Mouse (Mus musculus): ENCODE measurements around the gene Dnah1. TPM values are rescaled to one million over a fixed set of nuclear protein-coding genes. Genes with fewer than 3 reads are reported as not detected.

Dnah1 gene
- total RNA-seq, 2 experiments from 2014 or later: 0.99 to 1.2 TPM

DNA sequence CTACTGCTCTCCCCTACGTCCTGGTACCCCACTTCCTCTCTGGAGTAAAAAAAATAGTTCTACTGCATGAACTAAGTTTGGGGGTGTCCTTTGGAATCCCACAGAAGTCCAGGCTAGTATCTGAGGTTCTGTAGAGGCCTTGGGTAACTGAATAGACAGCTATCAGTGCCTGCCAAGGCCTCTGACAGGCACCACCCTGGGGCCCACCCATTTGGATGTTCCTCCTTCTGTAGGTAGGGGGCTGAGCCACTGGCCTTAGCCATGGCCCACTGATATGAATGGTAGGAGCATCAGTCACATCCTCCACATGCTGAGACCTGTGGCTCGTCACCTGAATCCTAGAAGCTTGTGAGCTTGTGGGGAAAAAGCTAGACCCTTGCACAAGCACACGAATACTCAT, 5.9 kb downstream of the Dnah1 start:
- no peak for DNase-seq

DNA sequence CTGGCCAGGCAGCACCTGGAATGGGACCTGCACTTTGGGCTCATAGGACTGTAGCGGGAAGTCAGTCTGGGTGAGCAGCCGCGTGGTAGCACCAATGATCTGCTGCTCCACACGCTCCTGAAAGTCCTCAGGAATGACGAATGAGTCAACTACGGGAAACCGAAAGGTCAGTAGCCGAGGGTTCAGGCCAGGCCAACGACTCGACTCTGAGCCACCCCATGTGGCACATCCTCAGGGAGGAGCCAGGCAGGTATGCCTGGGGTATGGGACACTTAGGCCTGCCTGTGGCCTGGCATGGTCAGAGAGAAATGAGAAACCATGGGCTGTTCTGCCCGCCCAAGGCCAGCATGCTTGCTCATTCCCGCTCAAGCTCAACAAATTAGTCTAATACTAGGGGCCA, 7.1 kb downstream of the Dnah1 start:
- DNase-seq: peak; percentile 26

DNA sequence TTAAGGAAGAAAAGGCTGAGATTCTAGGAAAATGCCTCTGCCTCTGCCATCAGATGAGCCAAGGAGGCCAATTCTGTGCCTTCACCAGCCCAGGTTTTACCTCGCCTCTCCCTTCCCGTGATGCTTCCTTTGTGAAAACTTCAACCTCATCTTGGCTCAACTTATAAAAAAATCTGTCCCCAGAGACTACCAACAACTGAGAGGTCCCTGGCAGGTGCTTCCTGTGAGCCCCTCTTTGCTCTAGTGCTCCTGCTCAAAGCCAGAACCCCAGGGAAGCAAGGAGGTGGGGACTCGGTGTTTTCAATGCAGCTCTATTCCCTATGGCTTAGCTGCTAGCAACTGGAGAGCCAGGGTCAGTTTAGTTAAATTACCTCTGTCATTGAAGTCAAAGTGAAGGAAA, 10.5 kb downstream of the Dnah1 start:
- DNase-seq: no peak

DNA sequence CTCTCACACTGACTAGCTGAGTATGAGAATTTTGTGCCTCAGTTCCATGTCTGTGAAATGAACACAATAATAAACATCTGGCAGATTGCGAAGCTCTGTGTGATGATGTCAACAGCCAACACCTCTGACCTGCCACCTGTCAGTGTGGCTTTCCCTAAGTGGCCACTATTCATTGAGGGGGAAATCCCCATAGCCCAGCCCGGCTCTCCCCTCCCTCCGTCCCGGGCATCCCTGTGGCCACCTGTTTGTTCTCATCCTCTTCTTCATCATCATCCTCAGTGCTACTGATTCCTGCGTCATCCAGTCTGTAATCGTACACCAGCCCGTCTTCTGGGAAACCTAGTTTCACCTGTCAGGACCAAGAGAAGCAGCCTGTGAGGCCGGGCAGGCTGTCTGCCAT, 38.0 kb downstream of the Dnah1 start:
- DNase-seq: no peak

DNA sequence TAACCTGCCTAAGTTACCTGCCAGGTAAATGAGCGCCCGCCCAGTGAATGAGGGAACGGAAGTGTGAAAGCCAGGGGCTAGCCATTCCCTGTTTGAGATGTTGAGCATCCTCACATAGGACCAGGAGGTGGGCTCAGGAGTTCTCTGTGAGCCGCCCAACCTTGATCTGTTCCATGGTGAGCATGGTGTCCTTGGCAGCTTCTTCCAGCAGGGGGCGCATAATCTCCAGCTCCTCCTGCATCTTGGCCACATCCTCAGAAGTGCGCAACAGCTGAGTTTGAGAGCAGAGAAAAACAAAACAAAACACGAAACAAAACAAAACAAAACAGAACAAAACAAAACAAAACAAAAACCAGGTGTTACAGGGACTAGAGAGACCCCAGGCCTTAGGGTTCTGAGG, 51.5 kb downstream of the Dnah1 start:
- DNase-seq: peak; percentile 89

DNA sequence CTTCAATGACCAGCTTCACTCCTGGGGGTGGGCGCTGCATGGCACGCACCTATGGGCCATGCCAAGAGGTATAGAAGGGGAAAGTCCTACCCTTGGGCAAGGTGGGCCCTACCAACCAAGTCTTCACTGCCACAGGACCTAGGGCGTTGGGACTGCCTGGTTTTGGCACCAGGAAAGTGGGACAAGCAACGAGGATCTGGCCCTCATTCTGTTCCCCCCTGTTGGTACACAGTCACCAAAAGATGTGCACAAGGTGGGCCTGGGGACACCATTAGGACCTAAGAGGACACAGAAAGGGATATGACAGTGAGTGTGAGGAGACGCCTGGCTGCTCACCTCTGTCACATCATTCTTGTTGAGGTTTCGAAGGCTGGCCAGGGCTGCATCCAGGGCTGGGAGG, 52.6 kb downstream of the Dnah1 start:
- DNase-seq: no peak

DNA sequence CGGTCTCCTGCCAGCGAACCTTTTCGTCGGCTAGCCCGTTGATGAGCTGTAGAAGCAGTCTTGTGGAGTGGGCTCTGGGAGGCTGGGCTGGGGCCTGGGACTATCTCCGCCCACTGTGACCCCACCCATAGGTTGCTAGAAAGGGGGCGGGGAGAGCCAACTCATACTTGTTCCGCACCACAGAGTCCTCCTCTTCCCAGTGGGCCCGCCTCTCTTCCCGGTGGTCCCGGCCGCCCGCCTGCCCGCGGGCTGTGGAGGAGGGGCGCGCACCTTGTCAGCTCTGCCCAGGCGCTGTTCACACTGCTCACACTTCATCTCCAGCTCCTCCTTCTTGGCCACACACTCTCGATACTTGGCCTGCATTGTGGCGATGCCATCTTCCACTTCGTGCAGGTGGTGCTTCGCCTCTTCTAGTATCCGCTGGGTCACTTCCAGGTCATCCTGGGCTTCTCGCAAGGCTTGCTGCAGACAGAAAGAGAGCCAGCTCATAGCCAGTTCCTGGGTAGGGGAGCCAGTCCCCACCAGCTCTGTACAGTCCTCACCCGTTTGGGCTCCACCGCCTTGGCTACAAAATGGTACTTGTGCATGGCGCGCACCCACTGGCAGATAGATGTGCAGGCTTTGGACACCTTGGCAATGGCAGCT, 54.1 kb downstream of the Dnah1 start:
- peak; percentile 26 for DNase-seq

DNA sequence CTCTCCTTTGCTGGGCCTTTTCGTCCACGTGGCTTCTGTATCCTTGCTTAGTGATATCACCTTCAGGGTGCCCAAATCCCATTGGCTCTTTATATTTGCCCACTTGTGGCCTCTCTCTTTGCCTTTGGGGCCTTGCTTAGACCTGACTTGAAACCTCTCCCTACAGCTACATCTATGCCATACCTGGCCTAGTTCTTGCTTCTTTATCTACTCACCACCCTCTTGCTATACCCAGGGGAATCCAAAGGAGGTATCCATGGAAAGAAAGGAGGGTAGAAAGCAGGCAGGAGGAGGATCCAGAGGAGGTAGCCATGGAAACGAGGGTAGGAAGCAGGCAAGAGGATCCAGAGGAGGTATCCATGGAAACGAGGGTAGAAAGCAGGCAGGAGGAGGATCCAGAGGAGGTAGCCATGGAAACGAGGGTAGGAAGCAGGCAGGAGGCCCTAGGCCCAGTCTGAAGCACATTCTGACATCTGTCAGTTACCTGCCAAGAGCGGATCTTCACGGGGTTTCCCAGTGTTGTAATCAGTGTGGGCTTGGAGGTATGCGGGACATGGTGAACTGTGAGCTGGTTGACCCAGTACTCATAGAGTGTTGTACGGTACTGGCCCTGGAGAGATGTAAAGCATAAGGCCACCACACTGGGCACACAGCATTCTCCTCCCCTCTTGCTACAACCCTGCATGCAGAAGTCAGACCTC, 55.2 kb downstream of the Dnah1 start:
- DNase-seq: no peak

DNA sequence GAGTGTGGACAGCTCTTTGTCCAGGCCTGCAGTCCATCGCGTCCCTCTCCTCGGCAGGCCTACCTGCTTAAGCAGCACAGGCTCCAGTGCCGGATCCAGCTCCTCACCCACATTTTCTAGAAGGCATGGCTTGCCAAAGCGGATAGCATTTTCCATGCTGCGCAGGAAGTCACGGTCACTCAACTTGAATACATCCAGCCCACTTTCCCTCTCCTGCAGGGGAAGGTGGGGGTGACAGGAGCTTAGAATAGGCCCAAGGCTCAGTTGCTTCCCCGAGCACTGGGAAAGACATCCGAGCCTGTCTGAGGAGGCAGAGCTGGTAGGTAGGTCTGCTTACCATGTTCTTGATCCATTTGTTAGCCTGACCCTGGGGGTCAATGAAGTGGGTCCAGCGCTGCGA, 56.0 kb downstream of the Dnah1 start:
- no peak for DNase-seq

DNA sequence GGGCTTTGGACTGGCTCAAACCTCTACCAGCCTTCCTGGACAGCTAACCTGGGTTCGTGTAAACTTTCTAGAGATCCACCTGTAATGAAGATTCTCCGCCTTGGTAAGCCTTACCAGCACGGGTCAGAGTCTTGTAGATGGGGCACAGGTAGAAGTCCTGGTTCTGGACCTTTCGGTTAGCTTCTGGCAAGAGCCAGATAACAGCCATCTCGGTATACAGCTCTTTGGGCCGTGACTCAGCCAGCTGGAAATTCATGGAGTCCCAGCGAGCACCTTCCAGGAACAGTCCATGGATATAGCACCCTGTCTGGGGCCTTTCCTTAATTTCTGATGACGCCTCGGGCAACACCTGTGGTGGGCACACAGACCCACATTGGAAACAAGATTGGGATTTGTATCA, 62.8 kb downstream of the Dnah1 start:
- DNase-seq: no peak

DNA sequence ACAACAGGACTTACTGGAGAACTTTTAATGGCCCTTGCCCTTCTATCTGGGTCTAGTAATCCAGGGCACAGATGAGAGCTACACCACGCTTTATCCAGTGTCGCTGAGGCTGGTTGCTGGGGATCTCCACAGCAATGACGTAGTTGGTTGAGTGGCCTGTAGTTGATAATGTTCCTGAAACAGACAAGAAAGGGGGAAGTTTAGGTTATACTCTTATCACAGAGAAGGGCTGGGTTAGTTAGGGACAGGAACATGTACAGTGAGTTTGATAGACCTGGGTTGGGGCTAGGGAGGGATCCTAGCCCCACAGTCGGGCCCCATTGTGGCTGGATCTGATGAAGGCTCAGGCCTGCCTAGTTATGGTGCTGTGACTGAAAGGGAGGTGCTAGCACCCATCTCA, 63.3 kb downstream of the Dnah1 start:
- no peak for DNase-seq

DNA sequence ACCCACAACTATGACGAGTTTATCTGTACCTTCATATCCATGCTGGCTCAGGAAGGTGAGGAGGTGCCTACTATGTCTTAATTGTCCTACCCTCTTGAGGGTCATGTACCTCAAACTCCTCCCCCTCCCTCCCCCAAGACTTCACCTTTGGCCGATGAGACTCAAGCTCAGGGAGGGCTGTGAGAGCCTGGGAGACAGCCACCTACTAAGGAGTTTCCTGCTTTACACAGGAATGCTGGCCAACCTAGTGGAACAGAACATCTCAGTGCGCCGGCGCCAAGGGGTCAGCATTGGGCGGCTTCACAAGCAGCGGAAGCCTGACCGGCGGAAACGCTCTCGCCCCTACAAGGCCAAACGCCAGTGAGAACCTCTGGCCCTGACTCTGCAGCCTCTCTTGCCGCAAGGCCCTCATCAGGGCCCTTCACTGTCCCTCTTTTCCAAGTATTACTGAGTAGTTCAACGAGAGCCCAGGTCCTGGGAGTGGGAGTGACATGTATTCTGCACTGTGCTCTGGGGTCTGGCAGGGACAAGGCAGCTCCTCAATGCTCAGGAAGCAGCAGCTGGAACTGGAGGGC, 65.1 kb downstream of the Dnah1 start:
- DNase-seq: no peak

DNA sequence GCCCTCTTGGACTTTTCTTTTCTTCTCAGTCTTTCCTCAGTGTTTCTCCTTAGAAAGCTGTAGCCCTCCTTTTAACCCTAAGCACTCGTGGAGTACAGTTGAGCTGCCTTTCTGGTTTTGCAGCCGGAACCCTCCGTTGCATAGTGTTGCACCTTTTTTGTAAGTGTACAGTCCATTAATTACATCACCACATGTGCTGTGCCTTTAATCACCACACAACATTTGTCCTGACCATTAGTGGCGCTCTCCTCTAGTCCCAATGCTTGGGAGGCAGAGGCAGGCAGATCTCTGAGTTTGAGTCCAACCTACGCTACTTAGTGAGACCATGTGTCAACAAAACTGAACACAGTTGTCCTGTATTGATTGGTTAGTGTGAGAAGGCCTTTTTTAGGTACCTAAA, 71.6 kb downstream of the Dnah1 start:
- DNase-seq: no peak

DNA sequence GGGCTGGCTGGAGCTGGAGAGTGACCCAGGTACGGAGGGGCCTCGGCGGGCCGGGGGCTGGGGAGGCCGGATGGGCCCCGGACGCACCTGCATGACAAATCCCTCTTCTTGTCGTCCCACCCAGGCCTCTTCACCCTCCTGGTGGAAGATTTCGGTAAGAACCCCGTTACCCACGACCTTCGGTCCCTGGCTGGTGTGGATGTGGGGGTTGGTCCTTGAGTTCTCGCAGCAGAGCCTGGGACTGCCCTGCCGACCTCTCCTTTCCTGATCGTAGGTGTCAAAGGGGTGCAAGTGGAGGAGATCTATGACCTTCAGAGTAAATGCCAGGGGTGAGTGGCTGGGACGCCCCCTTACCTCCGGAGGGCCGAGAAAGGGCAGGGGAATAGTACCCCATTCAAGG, 72.1 kb downstream of the Dnah1 start:
- no peak for DNase-seq

DNA sequence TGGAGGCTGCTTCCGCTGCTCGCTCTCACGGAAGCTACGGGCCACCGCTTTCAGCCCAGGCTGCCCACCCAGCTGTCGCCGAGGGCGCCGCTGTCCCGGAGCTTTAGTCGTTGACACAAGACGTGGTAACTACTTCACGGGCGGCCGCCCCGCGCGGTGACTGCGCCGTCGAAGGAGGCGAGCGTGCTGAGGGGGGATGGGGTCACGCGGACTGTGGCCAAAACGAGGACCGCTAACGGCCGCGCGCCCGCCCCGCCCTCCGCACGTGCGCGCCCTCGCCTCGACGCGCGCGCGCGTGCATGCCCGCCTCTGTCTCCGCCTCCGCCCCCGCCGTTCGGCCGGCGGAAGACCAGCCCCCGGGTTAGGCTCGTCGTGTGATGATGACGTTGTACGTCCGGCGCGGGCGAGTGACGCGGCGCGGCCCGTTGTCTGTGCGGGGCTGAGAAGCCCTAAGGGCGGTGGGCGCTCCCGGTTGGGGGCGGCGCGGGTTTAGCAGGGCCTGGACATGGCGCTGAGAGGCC, 72.6 kb downstream of the Dnah1 start, which contains the start of the genes Phf7 and Bap1:
TSS of gene Phf7 (minus strand) at position 234 of the 521 bp plus-strand sequence.
TSS of gene Bap1 (plus strand) at position 367 of the 521 bp plus-strand sequence.
- peak; percentile 98 for DNase-seq

DNA sequence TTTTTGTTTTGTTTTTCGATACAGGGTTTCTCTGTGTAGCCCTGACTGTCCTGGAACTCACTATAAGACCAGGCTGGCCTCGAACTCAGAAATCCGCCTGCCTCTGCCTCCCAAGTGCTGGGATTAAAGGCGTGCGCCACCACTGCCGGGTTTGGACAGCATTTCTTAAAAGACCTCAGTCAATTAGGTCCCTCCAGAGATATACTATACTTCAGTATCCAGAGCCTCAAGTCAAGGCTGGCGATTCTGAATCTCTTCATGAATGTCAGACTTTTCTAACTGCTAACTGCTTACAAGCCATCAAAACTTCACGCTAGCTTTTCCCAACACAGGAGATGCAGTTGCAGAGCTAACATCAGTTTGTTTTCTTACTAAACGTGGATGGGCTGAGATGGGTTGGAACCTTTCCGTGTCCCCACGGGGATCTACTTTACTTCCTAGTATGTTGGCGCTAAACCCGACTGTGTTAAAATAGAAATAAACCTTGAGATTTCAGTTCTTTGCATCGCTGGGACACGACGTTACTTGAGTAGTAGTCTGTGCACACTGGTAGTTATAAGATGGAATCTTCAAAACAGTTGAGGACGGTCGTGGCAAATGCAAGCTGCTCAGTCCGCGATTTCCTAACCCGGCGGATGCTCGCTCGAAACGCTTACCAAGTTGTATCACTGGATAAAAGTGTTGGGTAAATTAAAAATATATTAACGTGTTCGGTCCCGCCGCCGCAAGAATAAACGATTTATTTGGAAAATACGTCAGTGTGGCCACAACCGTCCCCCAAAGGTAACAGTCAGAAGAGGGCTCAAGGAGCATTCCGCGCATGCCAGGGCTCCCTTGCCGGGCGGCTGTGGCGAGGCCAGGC, 73.2 kb downstream of the Dnah1 start:
- DNase-seq: no peak

DNA sequence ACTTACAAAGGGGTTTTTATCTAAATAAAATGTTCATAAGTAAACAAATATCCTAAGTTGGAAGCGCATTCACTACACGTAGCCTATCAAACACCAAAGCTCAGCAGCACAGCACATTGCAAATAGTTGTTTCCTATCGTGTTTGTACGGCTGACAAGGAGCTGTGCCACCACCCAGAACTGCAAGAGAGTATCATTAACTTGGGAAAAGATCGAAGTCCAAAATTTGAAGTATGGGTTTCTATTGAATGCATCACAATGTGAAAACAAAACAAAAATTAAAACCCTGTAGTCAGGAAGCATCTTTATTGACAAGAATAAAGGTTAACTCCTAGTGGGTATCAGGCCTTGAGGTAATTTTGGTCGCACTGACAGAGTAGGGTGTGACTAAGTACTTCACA, 75.3 kb downstream of the Dnah1 start:
- no peak for DNase-seq

DNA sequence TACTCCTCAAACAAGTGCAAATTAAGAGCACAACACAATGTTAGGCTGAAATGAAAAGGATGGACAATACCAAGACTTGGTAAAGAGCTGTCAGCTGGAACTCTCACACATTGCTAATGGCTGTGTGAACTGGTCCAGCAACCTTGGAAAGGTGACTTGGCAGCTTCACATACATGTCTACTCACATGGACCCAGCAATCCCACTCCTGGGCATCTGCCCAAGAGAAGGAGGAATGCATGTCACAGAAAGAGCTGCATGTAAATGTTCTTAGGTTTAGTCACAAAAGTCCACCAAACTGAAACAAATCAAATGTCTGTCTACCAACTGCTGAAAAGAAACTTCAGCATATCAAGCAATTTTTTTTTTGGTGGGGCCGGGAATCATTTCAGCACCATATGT, 77.8 kb downstream of the Dnah1 start:
- DNase-seq: no peak

DNA sequence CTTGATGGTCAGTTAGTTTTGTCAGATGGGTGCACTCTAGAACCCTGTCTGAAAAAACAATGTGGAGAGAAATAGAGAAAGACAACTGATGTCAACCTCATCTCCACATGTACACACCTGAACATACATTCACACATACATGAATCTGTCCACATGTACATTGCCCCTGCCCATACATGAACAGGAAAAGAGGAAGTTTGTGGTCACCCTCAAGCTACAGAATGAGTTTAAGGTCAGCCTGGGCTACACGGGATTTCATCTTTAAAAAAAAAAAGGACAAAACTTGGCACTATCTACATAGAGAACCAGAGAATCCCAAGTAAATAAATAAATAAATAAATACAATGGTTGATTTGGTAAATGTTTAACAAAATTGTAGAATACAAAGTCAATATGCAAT, 78.9 kb downstream of the Dnah1 start:
- DNase-seq: no peak

DNA sequence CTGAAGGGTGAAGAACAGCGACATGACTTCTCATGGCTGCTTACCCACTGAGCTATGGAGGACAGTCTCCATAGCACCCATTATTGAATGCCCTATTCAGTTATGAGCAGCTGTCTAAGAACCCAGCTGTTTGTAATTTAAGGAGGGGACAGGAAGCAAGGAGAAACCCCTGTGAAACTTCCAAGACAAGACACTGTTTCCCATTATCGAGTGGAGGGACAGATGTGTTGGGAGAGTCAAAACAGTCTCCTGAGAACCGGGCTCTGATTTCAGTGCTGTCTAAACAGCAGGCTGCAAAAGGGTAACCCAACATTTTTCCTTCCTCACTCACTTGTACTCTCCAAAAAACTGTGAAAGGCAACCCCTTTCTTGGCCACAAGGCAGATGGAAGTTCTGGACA, 83.2 kb downstream of the Dnah1 start:
- DNase-seq: no peak

DNA sequence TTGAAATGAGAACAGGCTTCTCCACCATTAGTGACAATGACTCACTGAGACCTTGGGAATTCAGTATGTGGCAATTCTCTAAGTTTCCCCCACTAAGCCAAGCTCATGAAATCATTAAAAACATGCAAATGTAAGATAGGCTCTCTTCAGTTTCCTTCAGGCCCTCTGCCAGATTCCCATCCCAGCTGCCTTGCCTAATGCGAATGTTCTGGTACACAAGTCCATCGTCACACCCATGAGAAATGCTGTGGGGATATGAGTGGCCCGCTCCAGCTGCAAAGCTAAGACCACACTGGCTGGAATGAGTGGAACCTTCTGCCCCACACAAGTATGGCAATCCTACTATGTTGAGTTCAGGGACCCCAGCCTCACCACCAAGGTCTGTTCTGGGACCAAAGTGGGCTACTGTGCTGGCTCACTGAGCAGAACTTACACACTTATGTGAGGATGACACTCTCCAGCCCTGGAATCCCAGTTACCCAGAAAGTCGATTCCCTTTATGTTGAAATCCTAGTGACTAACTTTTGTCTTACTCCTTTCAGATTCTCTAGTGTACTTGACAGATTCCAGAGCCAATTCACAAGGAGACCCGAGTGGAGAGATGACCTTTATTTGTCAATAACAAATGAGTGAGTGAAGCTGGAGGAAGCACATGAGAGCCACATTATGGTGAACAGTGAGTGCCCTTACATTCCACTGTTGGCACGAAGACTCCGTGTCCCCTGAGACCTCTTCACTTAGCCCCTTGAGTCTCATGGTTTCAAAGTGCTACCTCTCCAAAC, 86.4 kb downstream of the Dnah1 start:
- peak; percentile 53 for DNase-seq

Measured in adrenal gland, postnatal 10 days (tissue).